Mouse (Mus musculus) cerebellum, adult 2 months (tissue): ENCODE data around the gene Spock1. TPM values are rescaled to one million over a fixed set of nuclear protein-coding genes. Genes with fewer than 3 reads are reported as not detected.

ENCODE experiments used
- DNase-seq, 2 experiments: peaks; one replicate each; pipeline ENCODE4 v3.0.0; 2021
- H3K27ac ChIP-seq: fragments of 200-500 bp; 2 replicates; pipeline ENCODE4 v1.5.1; 2012; ENCODE audit warnings: low read length, control low read depth, inconsistent platforms; ENCODE audit not compliant: insufficient read depth
- H3K27me3 ChIP-seq: fragments of 200-500 bp; 2 replicates; pipeline ENCODE4 v1.6.1; 2012; ENCODE audit warnings: inconsistent platforms, mild to moderate bottlenecking, low read length, moderate library complexity; ENCODE audit not compliant: control insufficient read depth, insufficient read depth
- H3K4me1 ChIP-seq: fragments of 200-500 bp; 2 replicates; pipeline ENCODE4 v1.6.1; 2011; ENCODE audit warnings: low read length; ENCODE audit not compliant: control insufficient read depth, insufficient read depth
- H3K4me3 ChIP-seq: fragments of 200-500 bp; replicated peaks from 2 replicates; pipeline ENCODE3; 2011; ENCODE audit warnings: mild to moderate bottlenecking, low read depth, low read length, control low read depth; ENCODE audit not compliant: insufficient read depth
- CTCF ChIP-seq: fragments of 200-500 bp; IDR thresholded peaks from 2 replicates; pipeline ENCODE4 v1.5.1; 2011; ENCODE audit warnings: low read depth, mild to moderate bottlenecking, control low read depth, low read length, moderate library complexity, borderline replicate concordance; ENCODE audit not compliant: insufficient read depth
- POLR2A ChIP-seq: fragments of 200-500 bp; IDR thresholded peaks from 2 replicates; pipeline ENCODE4 v1.6.1; 2011; ENCODE audit warnings: low read length, control low read depth, borderline replicate concordance; ENCODE audit not compliant: insufficient read depth
- WGBS: fragments of 180-500 bp; shearing (Covaris S2); methylation state at CpG from one replicate; pipeline ENCODE4 v1.1.7; 2018; 5-methylcytosine and 5-hydroxymethylcytosine counted together
- polyA plus RNA-seq: library from polyadenylated mRNA; depleted of rRNA; stranded (reverse); fragments of >200 nt; gene quantifications from 2 replicates; pipeline ENCODE4 v1.2.3, GENCODE M21; 2012; rRNA removed

Spock1 gene
- polyA plus RNA-seq, 1 experiment = 144 TPM

- TF ChIP-seq POLR2A (no peak), CTCF (no peak)
- 88% methylated on average over 14 of the region's 14 CpGs for WGBS
- Histone ChIP-seq H3K4me3 (no peak overlapping the region), H3K27ac (no peak overlapping the region), H3K27me3 (no peaks in the 10 kb centered on the region), H3K4me1 (no peaks in the 10 kb centered on the region)
- DNase-seq = no peak
Observed at GRCm38 (mm10) chr13:57372141-57372700, 535.9 kb downstream of the Spock1 start.

Other genes starting within 250 kb of the Spock1 start
- 16.1 and 18.4 TPM in 2 replicates for gene Klhl3, start 205.3 kb upstream of the Spock1 start, polyA plus RNA-seq
- 96.5 and 107 TPM in 2 replicates for gene Hnrnpa0, start 220.2 kb upstream of the Spock1 start, polyA plus RNA-seq
- gene Idnk, start 249.3 kb upstream of the Spock1 start, polyA plus RNA-seq = 35.5 and 39.6 TPM in 2 replicates